Mouse (Mus musculus) midbrain, embryonic 16.5 days (tissue): ENCODE measurements at regions not wholly inside any gene's neighbourhood (a gene's known extent, or its start where the extent isn't known, plus 50 kb on each side); places are given as distances from the start of the nearest gene placed in this dataset.

Experiments
- ATAC-seq: fragments of 200-750 bp; cut with Nextera tagmentation; 2 replicates; pipeline ENCODE4 v1.8.0; 2017; ENCODE audit warnings: moderate TSS enrichment
- H3K27ac ChIP-seq: fragments of 300-500 bp; sonication (generic); 2 replicates; pipeline ENCODE4 v1.5.1; 2014; ENCODE audit warnings: mild to moderate bottlenecking, low read length, mixed read lengths
- H3K27me3 ChIP-seq: fragments of 300-500 bp; sonication (generic); 2 replicates; pipeline ENCODE4 v1.6.1; 2014; ENCODE audit warnings: low read depth, low read length, mixed read lengths; ENCODE audit not compliant: control insufficient read depth, insufficient read depth
- H3K36me3 ChIP-seq: fragments of 300-500 bp; sonication (generic); 2 replicates; pipeline ENCODE4 v1.6.1; 2014; ENCODE audit warnings: mild to moderate bottlenecking, low read length, moderate library complexity, mixed read lengths; ENCODE audit not compliant: control insufficient read depth, insufficient read depth
- H3K4me1 ChIP-seq: fragments of 300-500 bp; sonication (generic); 2 replicates; pipeline ENCODE4 v1.6.1; 2014; ENCODE audit warnings: mild to moderate bottlenecking, low read length, mixed read lengths; ENCODE audit not compliant: control insufficient read depth, insufficient read depth
- H3K4me2 ChIP-seq: fragments of 300-500 bp; sonication (generic); 2 replicates; pipeline ENCODE4 v1.6.1; 2014; ENCODE audit warnings: mild to moderate bottlenecking, low read length, mixed read lengths
- H3K4me3 ChIP-seq: fragments of 300-500 bp; sonication (generic); 2 replicates; pipeline ENCODE4 v1.5.1; 2014; ENCODE audit warnings: low read depth, mild to moderate bottlenecking, low read length, moderate library complexity, mixed read lengths
- H3K9ac ChIP-seq: fragments of 300-500 bp; sonication (generic); 2 replicates; pipeline ENCODE4 v1.6.1; 2014; ENCODE audit warnings: low read depth, low read length, mixed read lengths
- H3K9me3 ChIP-seq: fragments of 300-500 bp; sonication (generic); replicated peaks from 2 replicates; pipeline ENCODE4 v1.6.1; 2014; ENCODE audit warnings: mild to moderate bottlenecking, low read length, mixed read lengths; ENCODE audit not compliant: control insufficient read depth, poor library complexity, severe bottlenecking
- WGBS: fragments of 180-500 bp; shearing (Covaris S2); extraction: QIAGEN DNeasy Blood & Tissue Kit; methylation state at CpG from one replicate; pipeline ENCODE4 v1.1.7; 2014; 5-methylcytosine and 5-hydroxymethylcytosine counted together

DNA sequence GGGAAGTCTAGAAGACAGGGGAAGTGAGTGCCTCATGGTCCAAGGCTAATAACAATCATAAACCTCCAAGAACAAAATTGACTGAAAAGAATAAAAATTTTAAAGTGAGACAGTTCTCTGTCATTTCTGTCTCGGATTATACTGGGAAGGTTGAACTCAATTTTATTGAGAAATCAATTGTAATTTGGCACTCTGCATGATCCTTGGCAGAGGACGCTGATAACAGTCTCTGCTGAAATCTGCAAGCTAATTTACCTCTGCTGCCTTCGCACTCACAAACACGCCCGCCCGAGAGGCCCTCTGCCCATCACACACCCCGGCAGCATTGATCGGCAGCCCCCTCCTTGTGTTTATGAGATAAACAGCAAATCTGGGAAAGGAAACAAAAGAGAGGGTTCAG, 151.4 kb upstream of the Ppargc1a start:
- 80% methylated on average over 8 of the region's 8 CpGs for WGBS
- H3K9me3 ChIP-seq = no peaks in the 10 kb centered on the region

DNA sequence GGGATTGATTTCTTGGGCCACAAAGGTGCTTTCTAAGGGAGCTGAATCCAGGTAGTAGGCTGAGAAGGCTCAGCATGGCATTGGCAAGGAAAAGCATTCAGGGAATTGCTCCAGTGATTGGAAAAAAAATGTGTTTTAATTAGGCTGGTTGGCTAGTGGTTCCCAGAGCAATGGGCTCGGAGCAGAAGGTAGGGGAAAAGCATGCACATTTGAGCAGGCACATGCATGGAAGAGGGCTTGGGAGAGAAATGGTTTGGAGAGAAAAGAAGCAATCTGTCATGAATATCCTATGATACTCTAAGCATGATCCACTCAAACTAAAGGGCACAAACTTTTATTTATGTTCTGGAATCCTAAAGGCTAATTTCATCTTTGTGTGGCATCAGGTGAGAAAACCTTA, 150.9 kb upstream of the Ppargc1a start:
- 85% methylated on average over 1 of the region's 1 CpGs for WGBS
- ATAC-seq = no peak
- no peak overlapping the region for H3K9ac ChIP-seq

More for the DNA sequence above, 151.4 kb upstream of the Ppargc1a start:
- ATAC-seq = no peak
- H3K9ac ChIP-seq = no peak overlapping the region
- H3K27me3 ChIP-seq = no peaks in the 10 kb centered on the region
- H3K36me3 ChIP-seq = no peaks in the 10 kb centered on the region
- H3K4me3 ChIP-seq = no peak overlapping the region
- no peaks in the 10 kb centered on the region for H3K4me1 ChIP-seq
- no peak overlapping the region; the same call in 1 of the 2 replicates for H3K27ac ChIP-seq
- H3K4me2 ChIP-seq = no peak overlapping the region

DNA sequence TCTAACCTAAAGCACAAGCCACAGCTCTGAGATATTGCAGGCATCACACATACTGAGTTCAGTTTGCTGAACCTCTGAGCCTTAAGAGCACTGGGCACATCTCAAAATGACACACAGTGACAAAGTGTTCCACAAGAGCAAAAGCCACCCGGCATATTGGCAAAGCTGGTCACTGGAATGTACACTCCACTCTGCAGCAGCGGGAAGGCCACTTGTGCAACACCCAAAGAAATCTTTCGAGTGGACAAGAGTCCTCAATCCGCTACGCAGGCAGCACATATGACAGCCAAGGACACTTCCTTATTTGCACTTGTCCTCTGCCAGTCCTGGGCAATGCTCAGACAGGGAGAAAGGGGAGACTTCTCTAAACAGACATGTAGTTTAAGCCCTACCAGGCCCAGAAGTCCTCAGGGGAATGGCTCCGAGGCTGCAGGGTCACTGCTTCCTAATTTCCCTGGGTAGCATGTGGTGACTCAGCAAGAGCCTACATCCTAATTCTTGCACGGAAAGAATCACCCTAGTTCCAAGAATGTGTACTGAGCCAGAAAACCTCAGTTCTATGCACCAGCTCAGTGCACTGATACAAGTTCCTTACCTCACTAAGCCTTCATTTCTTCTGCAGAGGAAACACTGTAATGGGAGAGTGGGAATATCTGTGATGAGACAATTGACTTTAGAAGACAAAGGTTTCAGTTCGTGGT, 144.5 kb upstream of the Ppargc1a start:
- Histone ChIP-seq H3K9ac (no peak overlapping the region), H3K27me3 (no peaks in the 10 kb centered on the region), H3K9me3 (no peaks in the 10 kb centered on the region), H3K4me3 (no peak overlapping the region), H3K4me1 (no peaks in the 10 kb centered on the region), H3K27ac (no peak overlapping the region), H3K4me2 (no peak overlapping the region), H3K36me3 (no peaks in the 10 kb centered on the region)
- WGBS = 78% methylated on average over 8 of the region's 8 CpGs
- no peak for ATAC-seq

More for the DNA sequence above, 150.9 kb upstream of the Ppargc1a start:
- no peaks in the 10 kb centered on the region for H3K4me1 ChIP-seq
- H3K27me3 ChIP-seq = no peaks in the 10 kb centered on the region
- H3K9me3 ChIP-seq = no peaks in the 10 kb centered on the region
- no peaks in the 10 kb centered on the region for H3K36me3 ChIP-seq
- H3K27ac ChIP-seq = no peak overlapping the region
- no peak overlapping the region for H3K4me2 ChIP-seq
- H3K4me3 ChIP-seq = no peak overlapping the region

DNA sequence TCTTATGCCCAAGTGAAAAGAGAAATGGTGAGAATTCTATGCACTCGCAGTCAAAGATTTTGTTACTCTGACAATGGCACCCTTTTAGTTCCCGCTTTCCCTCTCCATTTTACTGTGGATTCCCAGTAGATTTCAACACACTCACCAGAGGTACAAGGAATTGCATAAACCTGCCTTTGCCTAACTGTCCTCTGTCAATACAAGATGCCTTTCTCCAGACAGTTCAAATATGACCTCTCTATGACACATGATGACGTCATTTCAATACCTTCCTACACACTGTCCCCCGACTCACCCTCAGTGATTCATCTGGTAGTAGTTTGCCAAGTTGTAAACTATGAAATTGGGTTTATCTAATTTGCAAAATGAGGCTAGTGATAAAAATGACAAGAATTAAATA, 143.1 kb upstream of the Ppargc1a start:
- no peak for ATAC-seq
- WGBS = 94% methylated on average over 4 of the region's 4 CpGs
- Histone ChIP-seq H3K4me2 (no peak overlapping the region), H3K27ac (no peak overlapping the region), H3K4me1 (no peaks in the 10 kb centered on the region), H3K9me3 (no peaks in the 10 kb centered on the region), H3K27me3 (no peaks in the 10 kb centered on the region), H3K4me3 (no peak overlapping the region), H3K36me3 (no peaks in the 10 kb centered on the region), H3K9ac (no peak overlapping the region)

DNA sequence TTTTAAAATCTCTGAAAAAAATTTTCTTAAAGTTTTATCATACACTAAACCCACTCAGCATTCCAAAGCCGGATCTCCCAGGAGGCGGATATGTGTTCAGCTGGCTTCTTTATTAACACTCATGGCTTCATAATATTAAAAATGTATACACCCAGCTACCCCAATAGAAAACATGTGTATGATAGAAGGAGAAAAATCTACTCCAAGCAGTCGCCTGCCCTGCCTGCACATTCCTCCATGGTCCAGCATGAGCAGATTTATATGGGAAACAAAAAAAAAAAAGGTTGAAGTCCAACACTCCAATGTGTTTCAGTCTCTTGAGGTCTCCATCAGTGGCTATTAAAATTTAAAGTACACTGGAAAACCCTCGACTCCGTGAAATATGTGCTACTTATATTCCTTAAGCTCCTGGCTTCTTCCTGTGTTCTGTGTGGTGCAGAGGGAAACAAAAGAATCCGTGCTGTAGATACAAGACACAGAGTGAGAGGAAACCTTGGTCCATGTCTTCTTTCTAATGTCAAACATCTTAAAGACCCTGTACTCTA, 142.0 kb upstream of the Ppargc1a start:
- Histone ChIP-seq H3K4me3 (no peak overlapping the region), H3K9ac (no peak overlapping the region), H3K36me3 (no peaks in the 10 kb centered on the region), H3K27ac (no peak overlapping the region), H3K4me2 (no peak overlapping the region), H3K27me3 (no peaks in the 10 kb centered on the region), H3K4me1 (no peaks in the 10 kb centered on the region), H3K9me3 (no peaks in the 10 kb centered on the region)
- 89% methylated on average over 6 of the region's 6 CpGs for WGBS
- no peak for ATAC-seq

DNA sequence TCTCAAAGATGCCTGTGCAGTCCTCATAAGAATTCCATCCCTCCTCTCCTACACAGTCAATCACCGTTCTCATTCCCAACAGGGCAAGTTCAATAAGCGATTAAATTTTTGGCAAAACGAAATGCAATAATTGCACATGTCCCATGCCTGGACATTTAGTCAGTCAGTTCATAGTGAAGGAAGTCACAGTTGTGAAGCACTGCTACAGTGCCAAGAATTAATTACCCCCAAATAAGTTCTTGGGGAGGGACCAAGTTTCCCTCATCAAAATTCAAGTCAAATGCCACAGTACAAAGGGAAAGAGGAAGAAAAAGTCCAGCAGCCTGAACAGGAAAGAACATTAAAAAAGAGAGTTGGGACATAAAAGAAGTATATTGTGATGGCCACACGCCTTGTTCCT, 112.4 kb upstream of the Ppargc1a start:
- Histone ChIP-seq H3K27me3 (no peaks in the 10 kb centered on the region), H3K4me1 (no peaks in the 10 kb centered on the region), H3K36me3 (no peaks in the 10 kb centered on the region), H3K27ac (no peak overlapping the region), H3K4me3 (no peak overlapping the region), H3K9ac (no peak overlapping the region), H3K9me3 (no peaks in the 10 kb centered on the region), H3K4me2 (no peak overlapping the region)
- no peak for ATAC-seq
- WGBS = 77% methylated on average over 4 of the region's 4 CpGs

DNA sequence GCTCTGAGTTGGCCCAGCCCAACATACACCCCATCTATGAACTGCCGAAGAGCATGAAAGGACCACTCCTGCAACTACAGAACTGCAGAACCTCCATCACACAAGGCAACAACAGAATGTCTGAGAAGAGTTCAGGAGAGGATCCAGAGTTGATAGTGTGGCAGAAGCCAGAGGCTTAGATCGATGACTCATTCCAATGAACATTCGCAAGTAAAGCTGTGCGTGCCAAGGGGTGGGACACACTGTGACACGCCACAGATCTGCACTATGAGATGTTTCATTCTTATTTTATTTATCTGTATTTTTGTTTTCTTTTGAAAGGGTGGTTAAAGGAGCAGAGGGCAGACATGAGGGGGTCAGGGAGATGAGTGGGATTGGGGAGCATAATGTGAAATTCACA, 103.7 kb upstream of the Ppargc1a start:
- ATAC-seq = no peak
- H3K9ac ChIP-seq = no peak overlapping the region

DNA sequence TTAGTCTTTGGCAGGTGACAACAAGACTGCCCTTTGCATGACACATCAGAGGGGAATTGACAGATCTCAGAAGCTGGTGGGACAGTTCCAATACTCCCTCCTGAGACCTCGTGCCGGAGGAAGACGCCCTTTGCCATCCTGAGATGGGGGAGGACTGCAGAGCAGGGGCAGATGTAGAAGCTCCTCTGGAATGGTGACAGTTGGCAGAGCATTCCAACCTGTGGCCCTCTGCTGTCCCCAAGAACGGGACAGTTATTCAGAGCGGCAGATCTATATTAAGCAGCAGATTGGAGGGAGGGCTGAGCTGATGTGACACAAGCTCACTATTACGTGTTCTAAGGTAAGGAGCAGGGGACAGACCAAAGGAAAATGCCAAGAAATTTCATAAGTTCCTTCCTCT, 97.7 kb upstream of the Ppargc1a start:
- H3K9me3 ChIP-seq = no peaks in the 10 kb centered on the region
- H3K4me3 ChIP-seq = no peak overlapping the region
- no peaks in the 10 kb centered on the region for H3K27me3 ChIP-seq
- no peak overlapping the region for H3K9ac ChIP-seq
- H3K4me2 ChIP-seq = no peak overlapping the region
- no peaks in the 10 kb centered on the region for H3K4me1 ChIP-seq
- no peak overlapping the region for H3K27ac ChIP-seq
- ATAC-seq = no peak
- WGBS = 83% methylated on average over 6 of the region's 6 CpGs
- no peaks in the 10 kb centered on the region for H3K36me3 ChIP-seq

More for the DNA sequence above, 103.7 kb upstream of the Ppargc1a start:
- Histone ChIP-seq H3K36me3 (no peaks in the 10 kb centered on the region), H3K27me3 (no peaks in the 10 kb centered on the region), H3K9me3 (no peaks in the 10 kb centered on the region), H3K4me2 (no peak overlapping the region), H3K27ac (no peak overlapping the region), H3K4me1 (no peaks in the 10 kb centered on the region), H3K4me3 (no peak overlapping the region)
- 91% methylated on average over 5 of the region's 5 CpGs for WGBS

DNA sequence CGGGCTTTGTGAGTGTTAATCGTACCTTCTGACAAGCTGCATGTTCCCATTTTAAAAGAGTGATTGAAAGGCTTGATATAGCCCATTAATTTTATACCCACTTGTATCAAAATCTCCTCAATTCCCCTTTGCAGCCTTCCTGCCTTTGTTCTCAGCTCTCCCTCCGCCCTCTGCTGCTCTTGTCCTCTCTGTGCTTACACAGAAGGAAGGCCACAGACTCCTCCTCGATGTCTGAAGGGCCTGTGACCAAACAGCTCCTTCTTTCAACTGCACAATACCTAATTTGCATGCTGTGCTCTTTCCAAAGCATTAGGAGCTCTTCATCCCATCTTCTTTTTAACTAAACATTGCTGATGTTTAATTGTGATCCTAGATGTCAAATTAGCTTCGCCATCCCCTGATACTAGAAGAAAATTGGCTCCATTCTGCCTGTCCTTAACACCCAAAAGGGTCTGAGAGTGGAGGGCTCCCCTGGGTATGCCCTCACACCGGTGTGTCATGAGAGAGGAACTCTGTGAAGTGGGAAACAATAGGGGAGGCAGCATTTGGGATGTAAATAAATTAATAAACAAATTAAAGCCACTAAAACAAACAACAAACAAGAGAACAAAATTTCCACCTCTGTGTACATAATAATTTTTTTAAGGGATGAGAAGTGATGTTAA, 90.8 kb upstream of the Ppargc1a start:
- ATAC-seq = no peak
- Histone ChIP-seq H3K4me3 (no peak overlapping the region), H3K27ac (no peak overlapping the region), H3K36me3 (no peaks in the 10 kb centered on the region), H3K9ac (no peak overlapping the region), H3K4me2 (no peak overlapping the region), H3K27me3 (no peaks in the 10 kb centered on the region), H3K4me1 (no peaks in the 10 kb centered on the region), H3K9me3 (no peaks in the 10 kb centered on the region)
- WGBS = 27% methylated on average over 6 of the region's 6 CpGs
